Mouse (Mus musculus) testis, adult 2 months (tissue): ENCODE measurements at regions not wholly inside any gene's neighbourhood (a gene's known extent, or its start where the extent isn't known, plus 50 kb on each side); places are given as distances from the start of the nearest gene placed in this dataset.

Experiments used
- CTCF ChIP-seq: fragments of 200-500 bp; IDR thresholded peaks from 2 replicates; pipeline ENCODE4 v1.5.1; 2012; ENCODE audit warnings: low read depth, mild to moderate bottlenecking, inconsistent platforms, low read length, moderate library complexity; ENCODE audit not compliant: control insufficient read depth, insufficient read depth, insufficient replicate concordance
- POLR2A ChIP-seq: fragments of 200-500 bp; IDR thresholded peaks from 2 replicates; pipeline ENCODE4 v1.6.1; 2012; ENCODE audit warnings: low read depth, mild to moderate bottlenecking, inconsistent platforms, low read length, moderate library complexity; ENCODE audit not compliant: control insufficient read depth

DNA sequence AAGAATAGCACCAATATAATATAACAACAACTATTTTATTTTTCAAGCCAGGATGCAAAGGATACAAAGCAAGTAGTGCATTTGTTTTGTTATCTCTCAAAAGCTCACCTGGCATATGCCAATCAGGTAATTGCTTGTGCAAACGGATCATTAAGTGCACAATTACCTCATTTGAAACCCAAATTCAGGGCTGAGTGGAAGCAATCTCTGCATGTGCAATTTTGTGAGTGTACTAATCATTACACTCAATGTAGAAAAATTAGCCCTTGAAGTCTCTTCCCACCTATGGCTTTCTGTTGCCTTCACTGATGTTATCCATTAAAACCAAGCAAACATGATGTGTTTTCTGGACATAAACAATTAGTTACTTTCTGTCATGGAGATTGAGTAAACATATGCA, 490.9 kb upstream of the Fam92a start:
- TF ChIP-seq CTCF (no peak), POLR2A (no peak)
